Mouse (Mus musculus) forebrain, embryonic 12.5 days (tissue): ENCODE results near the gene 1700006A11Rik. TPM values are rescaled to one million over a fixed set of nuclear protein-coding genes. Genes with fewer than 3 reads are reported as not detected.
"Not testable (repeated sequence)": the region's sequence is repeated elsewhere in the genome, so short reads cannot be mapped to it uniquely, and the experiment has no call there.

Experiments used
- ATAC-seq: fragments of 200-750 bp; cut with Nextera tagmentation; 2 replicates; pipeline ENCODE4 v1.8.0; 2017; ENCODE audit warnings: moderate TSS enrichment; ENCODE audit not compliant: low FRiP score
- H3K27ac ChIP-seq: fragments of 300-500 bp; sonication (generic); 2 replicates; pipeline ENCODE4 v1.5.1; 2016; ENCODE audit warnings: mild to moderate bottlenecking
- H3K27me3 ChIP-seq: fragments of 300-500 bp; sonication (generic); 2 replicates; pipeline ENCODE4 v1.6.1; 2016; ENCODE audit warnings: mild to moderate bottlenecking
- H3K36me3 ChIP-seq: fragments of 300-500 bp; sonication (generic); replicated peaks from 2 replicates; pipeline ENCODE4 v1.6.1; 2016; ENCODE audit warnings: mild to moderate bottlenecking
- H3K4me1 ChIP-seq: fragments of 300-500 bp; sonication (generic); 2 replicates; pipeline ENCODE4 v1.6.1; 2016
- H3K4me2 ChIP-seq: fragments of 300-500 bp; sonication (generic); 2 replicates; pipeline ENCODE4 v1.6.1; 2016; ENCODE audit warnings: mild to moderate bottlenecking, moderate library complexity
- H3K4me3 ChIP-seq: fragments of 300-500 bp; sonication (generic); replicated peaks from 2 replicates; pipeline ENCODE4 v1.5.1; 2016; ENCODE audit warnings: mild to moderate bottlenecking
- H3K9ac ChIP-seq: fragments of 300-500 bp; sonication (generic); 2 replicates; pipeline ENCODE4 v1.6.1; 2016; ENCODE audit warnings: mild to moderate bottlenecking
- H3K9me3 ChIP-seq: fragments of 300-500 bp; sonication (generic); 2 replicates; pipeline ENCODE4 v1.6.1; 2016
- WGBS: fragments of 180-500 bp; shearing (Covaris S2); methylation state at CpG from one replicate; pipeline ENCODE4 v1.1.7; 2016; 5-methylcytosine and 5-hydroxymethylcytosine counted together
- polyA plus RNA-seq: library from polyadenylated mRNA; unstranded; fragments of >200 nt; fragmentation: Nextera tagmentation; extraction: Ambion mirVana; gene quantifications from 2 replicates; pipeline ENCODE4 v1.2.1, GENCODE M21; 2016

1700006A11Rik gene
- not detected in 2 replicates for polyA plus RNA-seq

DNA sequence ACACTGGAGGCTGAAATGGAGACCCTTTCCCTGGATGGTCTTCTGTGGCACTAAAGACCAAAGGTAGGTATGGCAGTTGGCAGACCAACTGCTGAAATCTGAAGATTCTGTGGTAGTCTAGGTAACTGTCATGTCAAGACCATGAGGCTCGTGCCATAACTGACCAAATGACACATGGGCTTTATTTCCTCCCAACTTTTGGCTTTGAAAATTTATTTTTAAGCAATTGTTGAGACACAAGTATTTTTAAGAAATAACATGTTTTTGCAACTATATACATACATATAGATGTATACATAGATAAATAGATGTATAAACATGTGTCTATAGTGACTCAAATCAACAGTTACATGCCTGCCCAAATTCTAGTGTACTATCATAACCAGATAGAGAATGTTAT is at the start of gene 1700006A11Rik:
1700006A11Rik (minus strand) TSS at position 101 of the 400 bp plus-strand sequence.
- H3K9me3 ChIP-seq: no peaks in the 10 kb centered on the region
- WGBS: 75% methylated on average over 1 of the region's 1 CpGs
- no peak for ATAC-seq

DNA sequence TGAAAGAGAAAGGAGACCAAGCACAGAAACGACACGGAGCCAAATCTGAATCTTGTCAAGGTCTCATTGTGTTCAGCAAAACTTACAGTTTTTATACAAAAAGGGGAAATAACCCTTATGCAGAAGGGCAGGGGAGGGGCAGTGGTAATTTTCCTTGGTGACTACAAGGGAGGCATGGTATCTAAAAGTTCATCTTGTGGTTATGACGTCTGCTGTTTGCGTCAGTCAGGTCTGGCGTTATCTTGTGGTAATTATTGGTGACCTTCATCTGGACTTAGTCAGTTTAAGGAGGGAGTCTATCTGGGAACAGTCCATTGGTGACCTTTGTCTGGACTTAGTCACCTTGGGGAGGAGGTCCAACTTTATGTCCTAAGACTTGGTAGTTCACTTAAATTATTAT is 48.5 kb upstream of the 1700006A11Rik start:
- H3K4me3 ChIP-seq, H3K9me3 ChIP-seq, H3K4me2 ChIP-seq, H3K27ac ChIP-seq, H3K36me3 ChIP-seq, H3K4me1 ChIP-seq, H3K9ac ChIP-seq, ATAC-seq, H3K27me3 ChIP-seq: not testable (repeated sequence)
- WGBS: 90% methylated on average over 5 of the region's 5 CpGs

More for the DNA sequence above, at the start of gene 1700006A11Rik:
- H3K27me3 ChIP-seq: no peaks in the 10 kb centered on the region
- no peak within 1 kb of the TSS for H3K4me3 ChIP-seq
- no peak within 1 kb of the TSS for H3K4me2 ChIP-seq
- no peak within 1 kb of the TSS for H3K27ac ChIP-seq
- H3K36me3 ChIP-seq: no peaks in the 10 kb centered on the region
- H3K9ac ChIP-seq: no peak within 1 kb of the TSS
- H3K4me1 ChIP-seq: no peaks in the 10 kb centered on the region

DNA sequence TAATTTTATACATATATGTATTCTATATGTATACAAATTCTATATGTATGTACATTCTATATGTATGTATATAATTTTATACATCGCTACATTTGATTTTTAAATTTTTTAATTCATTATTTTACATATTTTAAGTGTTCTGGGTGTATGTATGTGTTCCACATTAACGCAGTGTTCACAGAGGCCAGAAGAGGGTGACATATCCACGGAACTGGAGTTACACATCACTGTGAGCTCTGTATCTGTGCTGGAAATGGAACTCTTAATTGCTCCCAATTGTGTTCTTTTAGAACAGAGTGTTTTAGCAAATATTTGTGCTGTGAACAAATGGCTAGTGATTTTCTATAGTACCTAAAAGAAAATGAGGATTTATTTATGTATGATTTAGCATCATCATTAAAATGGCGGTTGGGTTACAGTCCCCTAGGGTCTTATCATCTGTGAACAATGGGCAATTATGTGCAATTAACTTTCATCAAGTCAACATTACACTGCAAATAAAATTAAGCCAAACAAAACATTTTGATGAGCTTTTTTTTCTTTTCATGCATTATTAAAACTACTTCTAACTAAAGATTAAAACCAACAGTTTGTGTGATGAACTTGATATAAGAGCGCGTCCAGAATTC is 40.4 kb upstream of the 1700006A11Rik start:
- no peak overlapping the region for H3K4me2 ChIP-seq
- no peaks in the 10 kb centered on the region for H3K36me3 ChIP-seq
- no peaks in the 10 kb centered on the region for H3K9me3 ChIP-seq
- H3K27me3 ChIP-seq: no peaks in the 10 kb centered on the region
- no peak overlapping the region for H3K9ac ChIP-seq
- H3K4me3 ChIP-seq: no peak overlapping the region
- 86% methylated on average over 6 of the region's 6 CpGs for WGBS
- H3K27ac ChIP-seq: no peak overlapping the region
- ATAC-seq: peak; percentile 58
- no peaks in the 10 kb centered on the region for H3K4me1 ChIP-seq

DNA sequence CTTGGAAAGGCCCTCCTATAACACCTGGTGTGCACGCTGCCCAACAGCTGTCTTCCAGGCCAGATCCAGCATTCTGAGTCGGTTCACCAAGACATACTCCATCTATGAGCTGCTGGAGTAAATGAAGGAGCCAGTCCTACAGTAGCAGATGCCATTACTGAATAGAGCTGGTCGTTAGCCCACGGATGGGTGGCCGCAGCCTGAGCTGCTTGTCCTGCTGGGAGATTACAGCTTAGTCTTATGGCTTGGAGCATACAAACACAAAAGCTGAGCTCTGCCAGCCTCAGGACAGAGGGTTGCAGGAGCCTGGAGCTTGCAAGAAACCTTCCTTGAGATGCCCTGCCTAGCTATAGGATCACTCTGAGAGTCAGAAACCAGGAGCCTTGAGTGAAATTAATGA is 33.6 kb downstream of the 1700006A11Rik start:
- Histone ChIP-seq H3K27me3 (no peaks in the 10 kb centered on the region), H3K4me1 (no peaks in the 10 kb centered on the region), H3K4me2 (no peak overlapping the region), H3K9ac (no peak overlapping the region), H3K36me3 (no peaks in the 10 kb centered on the region), H3K4me3 (no peak overlapping the region), H3K27ac (no peak overlapping the region), H3K9me3 (no peaks in the 10 kb centered on the region)
- 51% methylated on average over 5 of the region's 5 CpGs for WGBS
- no peak for ATAC-seq

DNA sequence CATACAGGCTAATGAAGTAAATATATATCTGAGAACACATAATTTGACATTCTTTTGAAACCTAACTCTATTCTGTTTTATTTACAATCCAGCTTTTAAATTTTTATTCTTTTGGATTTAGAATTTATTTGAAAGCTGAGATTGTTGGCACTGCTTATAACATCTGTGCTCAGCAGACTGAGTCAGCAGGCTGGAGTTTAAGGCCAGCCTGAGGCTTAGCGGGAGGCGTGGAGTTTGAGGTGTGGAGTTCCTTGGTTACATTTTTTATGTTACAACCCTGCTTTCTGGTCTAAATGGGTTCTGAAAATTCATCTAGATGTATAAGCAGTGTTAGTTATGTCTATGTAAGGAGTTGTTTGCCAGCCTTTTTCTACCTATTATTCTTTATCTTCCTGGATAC is 35.7 kb downstream of the 1700006A11Rik start:
- 89% methylated on average over 2 of the region's 2 CpGs for WGBS
- Histone ChIP-seq H3K4me2 (no peak overlapping the region), H3K36me3 (no peaks in the 10 kb centered on the region), H3K4me3 (no peak overlapping the region), H3K9ac (no peak overlapping the region), H3K4me1 (no peaks in the 10 kb centered on the region), H3K27me3 (no peaks in the 10 kb centered on the region), H3K9me3 (no peaks in the 10 kb centered on the region), H3K27ac (no peak overlapping the region)
- ATAC-seq: no peak

DNA sequence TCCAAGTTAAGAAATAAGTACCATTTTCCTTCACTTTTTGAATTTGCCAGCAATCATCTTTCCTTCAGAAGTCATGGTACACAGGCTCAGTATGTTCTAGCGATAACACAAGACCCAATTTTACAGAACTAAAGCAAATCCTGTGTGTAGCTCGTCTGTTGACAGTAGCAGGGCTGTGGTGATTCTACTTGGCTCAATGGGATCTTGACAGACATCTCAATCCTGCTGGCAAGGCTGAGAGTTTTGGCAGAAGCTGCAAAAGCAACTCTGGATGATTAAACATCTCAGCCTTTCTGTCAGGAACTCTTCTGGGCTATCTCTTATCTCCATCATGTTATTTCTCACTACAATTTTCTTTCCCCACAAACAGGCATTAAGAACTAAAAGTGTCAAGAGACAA is 36.2 kb downstream of the 1700006A11Rik start:
- H3K9ac ChIP-seq: no peak overlapping the region
- ATAC-seq: no peak
- H3K27ac ChIP-seq: no peak overlapping the region
- H3K4me1 ChIP-seq: no peaks in the 10 kb centered on the region
- no peak overlapping the region for H3K4me3 ChIP-seq
- H3K4me2 ChIP-seq: no peak overlapping the region
- H3K9me3 ChIP-seq: no peaks in the 10 kb centered on the region
- no peaks in the 10 kb centered on the region for H3K27me3 ChIP-seq
- H3K36me3 ChIP-seq: no peaks in the 10 kb centered on the region
- WGBS: 75% methylated on average over 2 of the region's 2 CpGs

DNA sequence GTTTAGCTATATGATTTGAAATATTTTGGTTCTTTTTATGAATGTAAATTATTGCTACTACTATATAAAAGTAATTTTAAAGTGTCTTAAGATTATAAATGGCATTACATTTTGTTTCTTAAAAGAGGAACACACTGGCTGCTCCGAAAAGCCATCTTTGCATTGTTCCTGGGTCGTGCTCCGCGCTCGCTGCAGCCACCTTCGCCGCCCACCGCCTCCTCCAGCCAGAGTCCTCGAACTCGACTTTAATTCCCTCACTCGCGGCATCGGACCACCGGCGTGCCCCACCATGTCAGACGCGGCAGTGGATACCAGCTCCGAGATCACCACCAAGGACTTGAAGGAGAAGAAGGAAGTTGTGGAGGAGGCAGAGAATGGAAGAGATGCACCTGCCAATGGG is 40.5 kb downstream of the 1700006A11Rik start:
- not testable (repeated sequence) for H3K4me1 ChIP-seq, H3K36me3 ChIP-seq, ATAC-seq, H3K27ac ChIP-seq, H3K27me3 ChIP-seq, H3K4me2 ChIP-seq, H3K9ac ChIP-seq, H3K4me3 ChIP-seq, H3K9me3 ChIP-seq
- WGBS: 95% methylated on average over 18 of the region's 18 CpGs

DNA sequence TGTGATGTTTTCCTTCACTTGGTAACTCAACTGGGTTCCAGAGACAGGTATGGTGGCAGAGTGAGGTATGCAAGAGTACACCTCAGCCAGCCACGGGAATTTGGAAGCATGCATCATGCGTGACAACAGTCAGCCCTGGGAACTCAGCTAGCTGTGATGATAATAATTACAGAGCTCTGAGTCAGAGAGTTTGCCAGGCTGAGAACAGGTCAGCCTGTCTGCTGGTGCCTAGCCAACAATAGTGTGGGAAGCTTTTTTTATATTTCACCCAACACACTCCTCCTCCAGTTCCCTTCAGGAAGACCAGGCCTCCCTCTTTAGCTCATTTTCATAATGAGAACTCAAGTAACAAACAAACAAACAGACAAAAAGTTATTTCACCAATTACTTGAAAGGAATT is 53.8 kb downstream of the 1700006A11Rik start:
- ATAC-seq: no peak
- Histone ChIP-seq H3K27ac (no peak overlapping the region), H3K36me3 (no peaks in the 10 kb centered on the region), H3K4me1 (no peaks in the 10 kb centered on the region), H3K4me2 (no peak overlapping the region), H3K27me3 (no peaks in the 10 kb centered on the region), H3K9me3 (no peaks in the 10 kb centered on the region), H3K9ac (no peak overlapping the region), H3K4me3 (no peak overlapping the region)
- WGBS: 90% methylated on average over 2 of the region's 2 CpGs

DNA sequence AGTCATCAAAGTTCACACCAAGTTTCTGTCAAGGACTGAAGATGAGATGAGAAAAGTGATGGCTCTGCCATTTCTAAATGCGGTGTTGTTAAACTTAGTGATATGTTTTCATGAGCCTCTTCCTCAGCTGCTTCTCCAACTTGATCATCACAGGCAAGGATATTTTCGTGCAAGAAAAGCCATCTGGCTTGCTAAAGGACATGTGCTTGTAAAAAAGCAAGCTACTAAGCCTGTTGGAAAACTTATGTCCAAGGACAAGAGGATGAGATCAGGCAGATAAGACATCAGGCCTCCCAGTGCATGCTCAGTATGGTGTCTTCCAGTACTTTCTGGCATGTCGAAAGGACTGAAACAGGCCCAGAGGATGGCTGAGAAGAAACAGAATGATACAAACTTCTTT is 68.3 kb downstream of the 1700006A11Rik start:
- no peak overlapping the region for H3K9ac ChIP-seq
- H3K4me1 ChIP-seq: no peaks in the 10 kb centered on the region
- H3K4me3 ChIP-seq: no peak overlapping the region
- no peaks in the 10 kb centered on the region for H3K9me3 ChIP-seq
- ATAC-seq: no peak
- no peak overlapping the region for H3K4me2 ChIP-seq
- WGBS: 91% methylated on average over 3 of the region's 3 CpGs
- no peaks in the 10 kb centered on the region for H3K36me3 ChIP-seq
- no peak overlapping the region for H3K27ac ChIP-seq
- H3K27me3 ChIP-seq: no peaks in the 10 kb centered on the region

Other genes with a start within 250 kb of the 1700006A11Rik start
- gene Tram1l1, start 105.2 kb downstream of the 1700006A11Rik start, polyA plus RNA-seq: 26.6 and 27.8 TPM in 2 replicates
- not detected in 2 replicates for gene 1700003H04Rik, start 155.1 kb upstream of the 1700006A11Rik start, polyA plus RNA-seq